Mouse (Mus musculus) hindbrain, embryonic 12.5 days (tissue): ENCODE data around the gene Ghrh. TPM values are rescaled to one million over a fixed set of nuclear protein-coding genes. Genes with fewer than 3 reads are reported as not detected.
"Not testable (repeated sequence)": the region's sequence is repeated elsewhere in the genome, so short reads cannot be mapped to it uniquely, and the experiment has no call there.

ENCODE experiments used
- ATAC-seq: fragments of 200-750 bp; cut with Nextera tagmentation; 2 replicates; pipeline ENCODE4 v1.8.0; 2017; ENCODE audit warnings: moderate TSS enrichment; ENCODE audit not compliant: low FRiP score
- H3K27ac ChIP-seq: fragments of 300-500 bp; sonication (generic); 2 replicates; pipeline ENCODE4 v1.5.1; 2016; ENCODE audit warnings: mild to moderate bottlenecking
- H3K27me3 ChIP-seq: fragments of 300-500 bp; sonication (generic); 2 replicates; pipeline ENCODE4 v1.6.1; 2016; ENCODE audit warnings: mild to moderate bottlenecking
- H3K36me3 ChIP-seq: fragments of 300-500 bp; sonication (generic); 2 replicates; pipeline ENCODE4 v1.6.1; 2016; ENCODE audit warnings: mild to moderate bottlenecking
- H3K4me1 ChIP-seq: fragments of 300-500 bp; sonication (generic); 2 replicates; pipeline ENCODE4 v1.6.1; 2016
- H3K4me2 ChIP-seq: fragments of 300-500 bp; sonication (generic); replicated peaks from 2 replicates; pipeline ENCODE4 v1.6.1; 2016; ENCODE audit warnings: mild to moderate bottlenecking
- H3K4me3 ChIP-seq: fragments of 300-500 bp; sonication (generic); 2 replicates; pipeline ENCODE4 v1.5.1; 2016; ENCODE audit warnings: mild to moderate bottlenecking
- H3K9ac ChIP-seq: fragments of 300-500 bp; sonication (generic); 2 replicates; pipeline ENCODE4 v1.6.1; 2016; ENCODE audit warnings: mild to moderate bottlenecking, moderate library complexity
- H3K9me3 ChIP-seq: fragments of 300-500 bp; sonication (generic); replicated peaks from 2 replicates; pipeline ENCODE4 v1.6.1; 2016; ENCODE audit warnings: mild to moderate bottlenecking
- WGBS: fragments of 180-500 bp; shearing (Covaris S2); methylation state at CpG from one replicate; pipeline ENCODE4 v1.1.7; 2016; 5-methylcytosine and 5-hydroxymethylcytosine counted together
- polyA plus RNA-seq: library from polyadenylated mRNA; unstranded; fragments of >200 nt; fragmentation: Nextera tagmentation; extraction: Ambion mirVana; gene quantifications from 2 replicates; pipeline ENCODE4 v1.2.1, GENCODE M21; 2016

Gene Ghrh
- polyA plus RNA-seq: 0.46 and 2.8 TPM in 2 replicates

DNA sequence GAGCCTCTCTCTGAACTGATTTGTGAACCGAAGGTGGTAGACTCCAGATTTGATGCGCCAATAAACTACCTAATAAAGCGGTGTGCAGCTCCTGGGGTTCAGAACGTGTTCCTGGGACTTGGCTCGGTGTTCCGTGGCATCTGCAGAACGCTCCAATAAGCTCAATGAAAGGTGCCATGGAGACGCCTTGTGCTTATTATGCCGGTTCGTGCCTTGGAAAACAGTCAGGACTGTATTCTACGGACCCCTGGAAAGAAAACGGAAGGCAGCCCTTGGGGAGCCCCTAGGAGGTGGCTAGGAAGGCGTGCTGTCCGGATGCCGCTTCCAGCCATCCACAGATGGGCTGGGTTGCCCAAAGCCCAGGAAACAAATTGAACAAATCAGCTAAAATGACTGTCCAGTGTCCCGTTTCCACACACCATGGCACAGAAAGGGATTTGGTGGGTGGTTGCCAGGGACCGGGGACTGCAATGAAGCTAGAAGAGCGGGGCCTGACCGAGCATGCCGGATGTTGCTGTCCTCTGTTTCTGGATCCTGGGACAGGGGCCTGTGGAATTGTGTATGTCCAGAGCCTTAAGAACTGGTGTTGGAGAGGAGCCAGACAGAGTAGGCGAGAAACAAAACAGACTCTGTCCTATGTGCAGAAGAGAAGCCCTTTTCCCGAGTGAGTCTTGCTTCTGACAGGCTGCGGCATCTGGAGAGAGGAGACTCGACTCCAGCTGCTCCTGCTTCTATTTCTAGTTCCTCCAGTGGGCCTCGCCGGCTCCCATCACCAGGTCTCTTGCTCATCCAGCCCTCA is at the start of gene Ghrh:
Gene Ghrh, minus strand, starts transcription at position 146 of the 799 bp plus-strand sequence.
- Histone ChIP-seq H3K4me1 (peaks cover 34% of the 10 kb centered on the region), H3K9ac (peak within 1 kb of the TSS; percentile 36; the same call in 1 of the 2 replicates), H3K4me3 (no peak within 1 kb of the TSS), H3K9me3 (no peaks in the 10 kb centered on the region), H3K4me2 (0 out of 2 replicates have a peak within 1 kb of the TSS, but pooled peaks have one; percentile 7), H3K27me3 (no peaks in the 10 kb centered on the region), H3K36me3 (no peaks in the 10 kb centered on the region), H3K27ac (peak within 1 kb of the TSS; percentile 88)
- WGBS: 43% methylated on average over 26 of the region's 26 CpGs
- ATAC-seq: peak; percentile 56

DNA sequence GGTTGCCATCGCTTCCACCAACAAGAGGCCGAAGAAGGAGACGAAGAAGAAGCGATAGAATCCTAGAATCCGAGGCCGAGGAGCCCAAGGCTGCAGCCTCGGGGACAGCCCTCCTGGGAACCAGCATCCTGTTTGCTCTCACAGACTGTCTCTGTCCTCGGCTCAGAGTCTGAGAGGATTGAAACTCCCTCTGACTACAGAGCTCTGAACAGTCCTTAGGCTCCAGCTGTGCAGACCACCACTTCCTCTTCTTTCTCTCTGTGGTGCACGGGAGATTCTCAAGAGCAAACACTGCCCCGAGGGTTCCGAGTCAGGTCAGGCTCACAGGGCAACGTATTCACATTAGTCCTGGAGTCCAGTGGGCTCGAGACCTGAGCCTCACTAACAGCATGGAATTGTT is 48.7 kb upstream of the Ghrh start:
- Histone ChIP-seq H3K4me2 (no peak overlapping the region), H3K36me3 (peaks cover 51% of the 10 kb centered on the region), H3K4me1 (peaks cover 11% of the 10 kb centered on the region), H3K27me3 (no peaks in the 10 kb centered on the region), H3K9me3 (0 out of 2 replicates have a peak, but pooled peaks cover 5% of the 10 kb centered on the region), H3K4me3 (no peak overlapping the region), H3K27ac (peak overlapping the region; percentile 40; the same call in 1 of the 2 replicates), H3K9ac (no peak overlapping the region)
- no peak for ATAC-seq
- WGBS: 56% methylated on average over 13 of the region's 13 CpGs

DNA sequence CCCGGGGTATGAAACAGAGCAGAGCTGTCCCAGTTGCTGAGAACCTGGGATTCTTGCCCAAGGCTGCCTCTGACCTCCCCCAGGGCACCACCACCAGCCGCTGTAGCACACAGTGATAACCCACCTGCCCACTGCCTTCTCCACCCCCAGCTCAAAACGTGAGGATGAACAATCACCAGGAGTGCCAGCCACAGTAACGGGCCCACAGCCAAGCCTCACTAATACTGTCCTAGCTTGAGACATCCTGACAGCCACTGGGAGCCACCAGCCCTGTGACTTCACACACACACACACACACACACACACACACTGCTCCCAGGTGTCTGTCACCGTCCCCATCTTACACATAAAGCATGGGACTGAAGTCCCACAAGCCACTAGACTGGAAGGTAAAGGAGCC is 48.1 kb upstream of the Ghrh start:
- Histone ChIP-seq H3K4me2 (no peak overlapping the region), H3K4me1 (peaks cover 11% of the 10 kb centered on the region), H3K4me3 (no peak overlapping the region), H3K27ac (peak overlapping the region; percentile 35; the same call in 1 of the 2 replicates), H3K9me3 (0 out of 2 replicates have a peak, but pooled peaks cover 5% of the 10 kb centered on the region), H3K27me3 (no peaks in the 10 kb centered on the region), H3K9ac (no peak overlapping the region), H3K36me3 (peaks cover 52% of the 10 kb centered on the region)
- WGBS: 81% methylated on average over 5 of the region's 5 CpGs
- ATAC-seq: no peak

DNA sequence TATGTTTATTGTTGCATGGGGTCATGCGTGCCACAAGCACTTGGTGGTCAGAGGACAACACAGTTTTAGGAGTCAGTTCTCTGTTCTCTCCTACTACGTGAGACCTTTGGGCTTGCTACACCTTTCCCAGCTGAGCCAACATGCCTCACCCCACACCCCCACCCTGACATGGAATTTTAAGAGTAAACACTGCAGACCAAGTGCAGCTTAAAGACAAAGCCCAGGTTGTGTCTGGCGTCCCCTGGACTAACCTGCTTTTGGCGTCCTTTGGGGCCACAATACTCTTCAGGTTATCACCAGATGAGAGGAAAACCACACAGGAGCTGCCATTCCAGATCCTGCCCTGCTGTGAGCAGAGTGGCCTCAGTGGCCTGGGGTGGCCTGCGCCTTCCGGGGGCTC is 47.6 kb upstream of the Ghrh start:
- Histone ChIP-seq H3K4me2 (no peak overlapping the region), H3K27ac (no peak overlapping the region), H3K27me3 (no peaks in the 10 kb centered on the region), H3K9ac (no peak overlapping the region), H3K4me3 (no peak overlapping the region), H3K4me1 (peaks cover 11% of the 10 kb centered on the region), H3K9me3 (0 out of 2 replicates have a peak, but pooled peaks cover 5% of the 10 kb centered on the region), H3K36me3 (peaks cover 56% of the 10 kb centered on the region)
- ATAC-seq: no peak
- WGBS: 69% methylated on average over 6 of the region's 6 CpGs

DNA sequence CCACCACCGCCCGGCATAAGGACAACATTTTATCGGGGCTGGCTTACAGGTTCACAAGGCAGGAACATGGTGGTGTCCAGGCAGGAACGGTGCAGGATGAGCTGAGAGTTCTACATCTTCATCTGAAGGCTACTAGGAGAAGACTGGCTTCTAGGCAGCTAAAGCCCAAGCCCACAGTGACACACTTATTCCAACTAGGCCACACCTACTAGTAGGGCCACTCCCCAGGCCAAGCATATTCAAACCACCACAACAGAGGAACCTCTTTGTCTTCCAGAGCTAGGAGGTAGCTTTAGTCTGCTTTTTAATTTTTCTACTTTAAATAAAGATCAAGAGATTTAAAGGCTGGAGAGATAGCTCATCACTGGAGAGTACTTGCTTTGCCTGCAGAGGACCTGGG is 46.2 kb upstream of the Ghrh start:
- no peak overlapping the region for H3K4me2 ChIP-seq
- 0 out of 2 replicates have a peak, but pooled peaks cover 5% of the 10 kb centered on the region for H3K9me3 ChIP-seq
- no peak overlapping the region for H3K9ac ChIP-seq
- no peak for ATAC-seq
- H3K27me3 ChIP-seq: no peaks in the 10 kb centered on the region
- peaks cover 11% of the 10 kb centered on the region for H3K4me1 ChIP-seq
- H3K4me3 ChIP-seq: no peak overlapping the region
- 98% methylated on average over 4 of the region's 4 CpGs for WGBS
- peaks cover 58% of the 10 kb centered on the region for H3K36me3 ChIP-seq
- no peak overlapping the region for H3K27ac ChIP-seq

DNA sequence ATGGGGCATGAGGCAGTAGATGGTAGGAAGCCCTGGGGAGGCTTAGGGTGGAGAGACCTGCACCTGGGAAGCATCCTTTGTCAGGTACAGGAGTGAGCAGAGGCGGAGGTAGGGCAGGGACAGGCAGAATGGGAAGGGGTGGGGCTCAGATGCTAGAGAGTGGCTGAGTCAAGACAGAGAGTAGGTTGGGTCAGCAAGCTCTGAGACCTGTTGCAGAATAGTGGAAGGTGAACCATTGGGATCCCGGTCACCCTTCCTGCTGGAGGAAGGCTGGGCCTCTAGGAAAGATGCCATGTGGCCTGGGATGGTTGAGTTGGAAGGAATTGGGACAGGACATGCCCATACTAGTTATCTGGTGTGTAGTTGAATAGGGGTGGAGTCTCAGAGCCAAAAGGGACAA is 45.0 kb upstream of the Ghrh start:
- no peak overlapping the region for H3K4me2 ChIP-seq

DNA sequence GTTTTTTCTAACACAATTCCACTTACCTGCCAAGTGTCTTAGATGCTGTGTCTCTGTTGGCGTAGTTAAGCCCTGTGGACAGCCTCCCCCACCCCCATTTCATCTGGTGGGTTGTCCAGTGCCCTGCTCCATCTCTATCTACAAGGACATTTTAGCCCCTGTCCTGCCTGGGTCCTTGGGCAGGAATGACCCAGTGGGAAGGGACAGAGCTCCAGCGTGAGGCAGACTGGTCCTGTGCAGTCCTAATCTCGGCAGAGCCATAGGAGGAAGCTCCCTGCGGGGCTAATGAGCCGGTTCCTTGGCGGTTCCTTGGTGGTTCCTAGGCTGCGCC is 42.2 kb upstream of the Ghrh start:
- no peaks in the 10 kb centered on the region for H3K9me3 ChIP-seq
- 87% methylated on average over 7 of the region's 7 CpGs for WGBS
- H3K27me3 ChIP-seq: no peaks in the 10 kb centered on the region
- no peak overlapping the region for H3K27ac ChIP-seq
- H3K36me3 ChIP-seq: peaks cover 36% of the 10 kb centered on the region
- H3K4me2 ChIP-seq: no peak overlapping the region
- no peak for ATAC-seq
- H3K9ac ChIP-seq: no peak overlapping the region
- H3K4me3 ChIP-seq: no peak overlapping the region
- no peaks in the 10 kb centered on the region for H3K4me1 ChIP-seq

More for the DNA sequence above, 45.0 kb upstream of the Ghrh start:
- H3K36me3 ChIP-seq: peaks cover 46% of the 10 kb centered on the region
- H3K4me3 ChIP-seq: no peak overlapping the region
- H3K27me3 ChIP-seq: no peaks in the 10 kb centered on the region
- peaks cover 11% of the 10 kb centered on the region for H3K4me1 ChIP-seq
- WGBS: 97% methylated on average over 2 of the region's 2 CpGs
- no peak for ATAC-seq
- H3K9ac ChIP-seq: no peak overlapping the region
- H3K27ac ChIP-seq: no peak overlapping the region
- H3K9me3 ChIP-seq: no peaks in the 10 kb centered on the region

DNA sequence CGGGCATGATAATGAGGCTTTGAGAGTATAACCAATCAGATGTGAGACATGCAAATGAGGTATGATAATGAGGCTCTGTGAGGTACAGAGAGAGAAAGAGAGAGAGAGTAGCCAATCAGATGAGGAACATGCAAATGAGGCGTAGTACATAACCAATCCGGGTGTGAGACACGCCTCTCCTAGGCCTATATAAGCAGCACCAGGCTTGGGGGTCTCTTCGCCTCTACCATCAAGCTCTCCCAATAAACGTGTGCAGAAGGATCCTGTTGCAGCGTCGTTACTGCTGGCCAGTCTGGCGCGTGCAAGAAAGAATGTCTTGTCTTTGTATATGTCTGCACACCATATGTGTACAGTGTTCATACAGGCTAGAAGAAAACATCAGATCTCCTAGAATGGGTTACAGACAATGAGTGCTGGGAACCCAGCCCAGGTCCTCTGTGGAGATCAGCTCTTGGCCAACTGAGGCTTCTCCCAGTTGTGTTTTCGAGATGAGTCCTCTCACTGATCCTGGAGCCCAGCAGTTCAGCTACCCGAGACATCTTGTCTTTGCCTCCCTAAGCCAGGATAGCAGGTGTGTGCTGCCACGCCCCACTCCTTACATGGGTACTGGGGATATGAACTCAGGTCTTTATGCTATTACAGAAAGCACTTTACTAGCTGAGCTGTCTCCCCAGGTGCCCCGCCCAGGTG is 41.7 kb upstream of the Ghrh start:
- not testable (repeated sequence) for H3K27ac ChIP-seq, H3K4me3 ChIP-seq, H3K4me2 ChIP-seq, ATAC-seq, H3K27me3 ChIP-seq, H3K9ac ChIP-seq, H3K4me1 ChIP-seq, H3K9me3 ChIP-seq
- H3K36me3 ChIP-seq: peaks cover 37% of the 10 kb centered on the region
- 95% methylated on average over 14 of the region's 14 CpGs for WGBS

DNA sequence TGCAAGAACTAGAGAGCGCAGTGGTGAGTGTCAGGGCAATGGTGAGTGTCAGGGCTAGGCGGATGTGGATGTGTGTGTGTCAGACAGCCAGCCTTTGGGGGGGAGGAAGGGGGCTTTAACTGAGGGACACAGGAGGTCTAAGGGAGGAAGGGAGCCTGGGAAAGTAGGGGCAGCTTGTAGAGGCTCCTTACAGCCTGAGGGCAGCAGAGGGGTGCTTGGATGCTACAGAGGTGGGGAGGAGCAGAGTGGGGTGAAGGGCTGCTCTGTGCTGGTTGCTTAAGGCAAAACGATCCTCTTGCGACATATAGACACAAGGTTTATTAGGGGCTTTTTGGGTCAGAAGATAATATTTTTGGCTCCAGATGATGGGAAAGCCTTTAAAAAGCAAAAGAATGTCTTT is 37.5 kb upstream of the Ghrh start:
- Histone ChIP-seq H3K27ac (no peak overlapping the region; the same call in 1 of the 2 replicates), H3K27me3 (no peaks in the 10 kb centered on the region), H3K9me3 (no peaks in the 10 kb centered on the region), H3K4me3 (no peak overlapping the region), H3K4me1 (no peaks in the 10 kb centered on the region), H3K4me2 (no peak overlapping the region), H3K36me3 (peaks cover 33% of the 10 kb centered on the region), H3K9ac (no peak overlapping the region)
- ATAC-seq: no peak
- 76% methylated on average over 4 of the region's 4 CpGs for WGBS

DNA sequence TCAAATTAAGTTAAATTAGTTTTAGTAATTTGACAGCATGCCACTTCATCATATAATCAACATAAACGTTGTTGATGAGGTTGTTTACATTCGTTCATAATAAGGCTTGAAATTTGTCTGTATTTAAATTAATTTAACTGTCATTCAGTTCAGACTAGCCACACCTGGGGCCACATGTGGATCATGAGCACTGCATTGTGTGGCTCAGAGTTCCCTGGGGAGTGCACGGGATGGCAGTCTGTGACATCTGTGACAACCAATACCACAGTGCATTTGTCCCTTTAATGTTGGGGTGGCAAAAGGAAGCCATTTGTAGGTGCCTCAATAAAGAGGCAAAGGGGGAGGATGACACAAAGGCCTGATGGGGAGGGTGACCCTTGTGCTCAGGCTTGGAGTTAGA is 29.7 kb upstream of the Ghrh start:
- Histone ChIP-seq H3K4me2 (no peak overlapping the region), H3K27ac (no peak overlapping the region), H3K36me3 (peaks cover 29% of the 10 kb centered on the region), H3K4me1 (peaks cover 22% of the 10 kb centered on the region), H3K9ac (no peak overlapping the region), H3K9me3 (no peaks in the 10 kb centered on the region), H3K27me3 (no peaks in the 10 kb centered on the region), H3K4me3 (no peak overlapping the region)
- 35% methylated on average over 3 of the region's 3 CpGs for WGBS
- ATAC-seq: 0 out of 2 replicates have a peak, but pooled peaks have one; percentile 60

DNA sequence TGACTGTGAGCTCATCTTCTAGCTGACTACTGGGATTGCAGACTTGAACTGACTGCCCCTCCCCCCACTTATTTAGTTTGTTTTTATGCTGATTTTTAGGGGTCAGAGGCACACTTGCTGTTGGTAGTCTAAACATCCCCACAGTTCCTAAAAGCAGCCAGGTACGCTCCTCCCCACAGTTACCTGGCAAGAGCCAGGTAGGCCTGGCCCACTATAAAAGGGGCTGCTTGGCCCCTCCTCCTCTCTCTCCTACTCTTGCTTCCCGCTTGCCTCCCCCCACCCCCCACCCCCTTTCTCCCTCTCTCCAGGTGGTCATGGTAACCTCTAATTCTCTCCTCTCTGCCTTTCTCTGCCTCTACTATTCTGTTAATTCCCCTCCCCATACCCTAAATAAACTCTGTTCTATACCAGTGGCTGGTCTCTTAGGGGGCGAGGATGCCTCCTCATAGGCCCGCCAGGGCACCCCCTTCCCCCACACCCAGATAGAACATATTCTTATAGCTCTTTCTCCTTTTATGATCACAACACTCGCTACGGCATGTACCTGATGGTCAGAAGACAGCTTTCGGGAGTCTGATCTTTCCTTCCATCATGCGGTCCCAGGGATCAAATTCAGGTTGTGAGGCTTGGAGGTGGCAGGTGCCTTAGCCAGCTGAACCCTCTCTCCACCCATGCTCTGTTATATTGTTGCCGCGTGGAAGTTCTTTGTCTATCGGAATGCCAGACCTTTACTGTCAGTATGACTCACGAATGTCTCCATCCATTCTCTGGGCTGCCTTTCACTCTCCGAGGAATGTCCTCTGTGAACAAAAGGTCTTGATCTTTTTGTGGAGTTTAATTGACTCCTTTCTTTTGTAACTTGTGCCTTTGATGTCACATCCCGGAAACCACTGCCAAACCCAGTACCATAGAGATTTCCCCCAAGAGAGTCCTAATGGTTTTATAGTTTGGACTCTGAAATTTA is 28.8 kb upstream of the Ghrh start:
- H3K9me3 ChIP-seq: no peaks in the 10 kb centered on the region
- H3K9ac ChIP-seq: no peak overlapping the region
- peak overlapping the region; percentile 26; the same call in 1 of the 2 replicates for H3K4me2 ChIP-seq
- H3K36me3 ChIP-seq: peaks cover 22% of the 10 kb centered on the region
- ATAC-seq: no peak
- H3K4me1 ChIP-seq: peaks cover 24% of the 10 kb centered on the region
- 20% methylated on average over 14 of the region's 14 CpGs for WGBS
- no peak overlapping the region for H3K4me3 ChIP-seq
- H3K27me3 ChIP-seq: no peaks in the 10 kb centered on the region
- no peak overlapping the region for H3K27ac ChIP-seq

DNA sequence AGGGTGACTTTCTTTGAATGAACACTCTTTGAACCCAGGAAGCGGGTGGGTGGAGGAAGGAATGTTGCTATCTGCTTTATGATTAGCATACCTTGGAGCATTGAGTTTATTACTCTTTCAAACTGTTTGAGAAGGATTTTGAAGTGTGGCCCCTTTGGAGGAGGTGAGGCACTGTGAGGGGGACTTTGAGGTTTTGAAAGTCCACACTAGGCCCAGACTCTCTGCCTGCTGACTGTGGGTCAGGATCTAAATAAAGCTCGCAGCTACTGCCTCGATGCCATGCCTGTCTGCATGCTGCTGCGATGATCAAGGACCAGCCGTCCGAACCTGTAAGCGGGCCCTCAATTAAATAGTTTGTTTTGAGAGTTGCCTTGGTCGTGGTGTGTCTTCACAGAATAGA is 27.7 kb upstream of the Ghrh start:
- Histone ChIP-seq H3K4me3 (no peak overlapping the region), H3K9ac (no peak overlapping the region), H3K4me2 (no peak overlapping the region), H3K9me3 (no peaks in the 10 kb centered on the region), H3K4me1 (peaks cover 24% of the 10 kb centered on the region), H3K27me3 (no peaks in the 10 kb centered on the region), H3K36me3 (peaks cover 22% of the 10 kb centered on the region; the same call in 1 of the 2 replicates), H3K27ac (no peak overlapping the region)
- WGBS: 61% methylated on average over 8 of the region's 8 CpGs
- ATAC-seq: no peak
